Mouse (Mus musculus) midbrain, embryonic 16.5 days (tissue): Measurements from ENCODE around the gene Olfr718-ps1. TPM values are rescaled to one million over a fixed set of nuclear protein-coding genes. Genes with fewer than 3 reads are reported as not detected.

Experiments
- ATAC-seq: fragments of 200-750 bp; cut with Nextera tagmentation; 2 replicates; pipeline ENCODE4 v1.8.0; 2017; ENCODE audit warnings: moderate TSS enrichment
- H3K27ac ChIP-seq: fragments of 300-500 bp; sonication (generic); 2 replicates; pipeline ENCODE4 v1.5.1; 2014; ENCODE audit warnings: mild to moderate bottlenecking, low read length, mixed read lengths
- H3K27me3 ChIP-seq: fragments of 300-500 bp; sonication (generic); 2 replicates; pipeline ENCODE4 v1.6.1; 2014; ENCODE audit warnings: low read depth, low read length, mixed read lengths; ENCODE audit not compliant: control insufficient read depth, insufficient read depth
- H3K36me3 ChIP-seq: fragments of 300-500 bp; sonication (generic); 2 replicates; pipeline ENCODE4 v1.6.1; 2014; ENCODE audit warnings: mild to moderate bottlenecking, low read length, moderate library complexity, mixed read lengths; ENCODE audit not compliant: control insufficient read depth, insufficient read depth
- H3K4me1 ChIP-seq: fragments of 300-500 bp; sonication (generic); 2 replicates; pipeline ENCODE4 v1.6.1; 2014; ENCODE audit warnings: mild to moderate bottlenecking, low read length, mixed read lengths; ENCODE audit not compliant: control insufficient read depth, insufficient read depth
- H3K4me2 ChIP-seq: fragments of 300-500 bp; sonication (generic); 2 replicates; pipeline ENCODE4 v1.6.1; 2014; ENCODE audit warnings: mild to moderate bottlenecking, low read length, mixed read lengths
- H3K4me3 ChIP-seq: fragments of 300-500 bp; sonication (generic); 2 replicates; pipeline ENCODE4 v1.5.1; 2014; ENCODE audit warnings: low read depth, mild to moderate bottlenecking, low read length, moderate library complexity, mixed read lengths
- H3K9ac ChIP-seq: fragments of 300-500 bp; sonication (generic); 2 replicates; pipeline ENCODE4 v1.6.1; 2014; ENCODE audit warnings: low read depth, low read length, mixed read lengths
- H3K9me3 ChIP-seq: fragments of 300-500 bp; sonication (generic); replicated peaks from 2 replicates; pipeline ENCODE4 v1.6.1; 2014; ENCODE audit warnings: mild to moderate bottlenecking, low read length, mixed read lengths; ENCODE audit not compliant: control insufficient read depth, poor library complexity, severe bottlenecking
- WGBS: fragments of 180-500 bp; shearing (Covaris S2); extraction: QIAGEN DNeasy Blood & Tissue Kit; methylation state at CpG from one replicate; pipeline ENCODE4 v1.1.7; 2014; 5-methylcytosine and 5-hydroxymethylcytosine counted together
- microRNA-seq: library from miRNA; unstranded; fragments of <30 nt; microRNA quantifications from one replicate; pipeline ENCODE4, GENCODE M21; 2017
- polyA plus RNA-seq: library from polyadenylated mRNA; unstranded; fragments of >200 nt; fragmentation: Nextera tagmentation; extraction: Ambion mirVana; gene quantifications from 2 replicates; pipeline ENCODE4 v1.2.1, GENCODE M21; 2015

The Olfr718-ps1 gene
- polyA plus RNA-seq, 1 experiment from 2014 or later: not detected

GRCm38 (mm10) chr5:143084898-143085297, 62.5 kb downstream of the Olfr718-ps1 start:
- H3K27me3 ChIP-seq: no peaks in the 10 kb centered on the region
- no peak for ATAC-seq
- peaks cover 11% of the 10 kb centered on the region; the same call in 1 of the 2 replicates for H3K36me3 ChIP-seq
- no peaks in the 10 kb centered on the region for H3K9me3 ChIP-seq
- 71% methylated on average over 4 of the region's 4 CpGs for WGBS
- no peak overlapping the region for H3K9ac ChIP-seq
- H3K4me1 ChIP-seq: no peaks in the 10 kb centered on the region
- no peak overlapping the region for H3K27ac ChIP-seq
- no peak overlapping the region for H3K4me2 ChIP-seq
- no peak overlapping the region for H3K4me3 ChIP-seq

Small RNAs within 50 kb of the gene (microRNA-seq; reads per million reads assigned to microRNA genes)
- not detected for gene Gm44405

Other genes starting within 250 kb of the Olfr718-ps1 start
- 13,967 and 14,266 TPM in 2 replicates for gene Actb, start 240.8 kb downstream of the Olfr718-ps1 start, polyA plus RNA-seq
- 493 and 557 TPM in 2 replicates for gene Fscn1, start 187.2 kb downstream of the Olfr718-ps1 start, polyA plus RNA-seq
- 28.9 and 34.4 TPM in 2 replicates for gene Rnf216, start 34.6 kb downstream of the Olfr718-ps1 start, polyA plus RNA-seq
- gene Rbak, start 33.2 kb upstream of the Olfr718-ps1 start, polyA plus RNA-seq: 11.6 and 12.5 TPM in 2 replicates
- gene Spdye4b, start 33.4 kb upstream of the Olfr718-ps1 start, polyA plus RNA-seq: not detected in 2 replicates
- not detected in 2 replicates for gene Spdye4a, start 79.3 kb upstream of the Olfr718-ps1 start, polyA plus RNA-seq
- gene Zfp12, start 87.6 kb upstream of the Olfr718-ps1 start, polyA plus RNA-seq: 18.9 and 20.0 TPM in 2 replicates
- 8.7 and 9.6 TPM in 2 replicates for gene Zfp316, start 122.4 kb upstream of the Olfr718-ps1 start, polyA plus RNA-seq
- gene Zfp853, start 146.0 kb upstream of the Olfr718-ps1 start, polyA plus RNA-seq: 0.15 and 0.48 TPM in 2 replicates
- 25.3 and 31.3 TPM in 2 replicates for gene E130309D02Rik, start 167.8 kb upstream of the Olfr718-ps1 start, polyA plus RNA-seq
- gene Zdhhc4, start 181.7 kb upstream of the Olfr718-ps1 start, polyA plus RNA-seq: 70.4 and 71.7 TPM in 2 replicates
- gene Grid2ip, start 209.8 kb upstream of the Olfr718-ps1 start, polyA plus RNA-seq: 0.80 and 0.87 TPM in 2 replicates